Mouse (Mus musculus) embryonic facial prominence, embryonic 15.5 days (tissue): ENCODE results near the gene Ddx60. TPM values are rescaled to one million over a fixed set of nuclear protein-coding genes. Genes with fewer than 3 reads are reported as not detected.

Experiments
- ATAC-seq: fragments of 200-750 bp; cut with Nextera tagmentation; 2 replicates; pipeline ENCODE4 v1.8.0; 2017; ENCODE audit warnings: low read depth, moderate TSS enrichment; ENCODE audit not compliant: insufficient number of reproducible peaks, low FRiP score, low TSS enrichment
- H3K27ac ChIP-seq: fragments of 300-500 bp; sonication (generic); replicated peaks from 2 replicates; pipeline ENCODE4 v1.5.1; 2015; ENCODE audit warnings: mild to moderate bottlenecking, inconsistent platforms
- H3K27me3 ChIP-seq: fragments of 300-500 bp; sonication (generic); 2 replicates; pipeline ENCODE4 v1.6.1; 2015; ENCODE audit warnings: inconsistent platforms
- H3K36me3 ChIP-seq: fragments of 300-500 bp; sonication (generic); 2 replicates; pipeline ENCODE4 v1.6.1; 2015; ENCODE audit warnings: mild to moderate bottlenecking, inconsistent platforms
- H3K4me1 ChIP-seq: fragments of 300-500 bp; sonication (generic); 2 replicates; pipeline ENCODE4 v1.6.1; 2015; ENCODE audit warnings: inconsistent platforms
- H3K4me2 ChIP-seq: fragments of 300-500 bp; sonication (generic); replicated peaks from 2 replicates; pipeline ENCODE4 v1.6.1; 2015; ENCODE audit warnings: mild to moderate bottlenecking, inconsistent platforms
- H3K4me3 ChIP-seq: fragments of 300-500 bp; sonication (generic); replicated peaks from 2 replicates; pipeline ENCODE4 v1.5.1; 2015; ENCODE audit warnings: mild to moderate bottlenecking, inconsistent platforms
- H3K9ac ChIP-seq: fragments of 300-500 bp; sonication (generic); 2 replicates; pipeline ENCODE4 v1.6.1; 2015; ENCODE audit warnings: inconsistent platforms
- H3K9me3 ChIP-seq: fragments of 300-500 bp; sonication (generic); replicated peaks from 2 replicates; pipeline ENCODE4 v1.6.1; 2016; ENCODE audit warnings: inconsistent platforms
- WGBS: fragments of 180-500 bp; shearing (Covaris S2); methylation state at CpG from one replicate; pipeline ENCODE4 v1.1.7; 2015; 5-methylcytosine and 5-hydroxymethylcytosine counted together
- polyA plus RNA-seq: library from polyadenylated mRNA; unstranded; fragments of >200 nt; fragmentation: Nextera tagmentation; extraction: Ambion mirVana; gene quantifications from 2 replicates; pipeline ENCODE4 v1.2.1, GENCODE M21; 2015

The Ddx60 gene
- polyA plus RNA-seq, 1 experiment from 2014 or later, result 1.6 TPM

- Histone ChIP-seq H3K4me1 (no peaks in the 10 kb centered on the region), H3K27ac (no peak overlapping the region), H3K36me3 (no peaks in the 10 kb centered on the region), H3K9me3 (no peaks in the 10 kb centered on the region), H3K4me3 (no peak overlapping the region), H3K27me3 (no peaks in the 10 kb centered on the region), H3K9ac (no peak overlapping the region), H3K4me2 (no peak overlapping the region)
- no peak for ATAC-seq
- WGBS, result 53% methylated on average over 1 of the region's 1 CpGs
Measured at GRCm38 (mm10) chr8:61992796-61993195, 64.9 kb downstream of the Ddx60 start.

GRCm38 (mm10) chr8:61997125-61997524, 69.2 kb downstream of the Ddx60 start:
- Histone ChIP-seq H3K4me3 (no peak overlapping the region), H3K36me3 (no peaks in the 10 kb centered on the region), H3K9me3 (no peaks in the 10 kb centered on the region), H3K27me3 (no peaks in the 10 kb centered on the region), H3K27ac (no peak overlapping the region), H3K9ac (no peak overlapping the region), H3K4me2 (no peak overlapping the region), H3K4me1 (no peaks in the 10 kb centered on the region)
- 63% methylated on average over 2 of the region's 2 CpGs for WGBS
- no peak for ATAC-seq

DNA sequence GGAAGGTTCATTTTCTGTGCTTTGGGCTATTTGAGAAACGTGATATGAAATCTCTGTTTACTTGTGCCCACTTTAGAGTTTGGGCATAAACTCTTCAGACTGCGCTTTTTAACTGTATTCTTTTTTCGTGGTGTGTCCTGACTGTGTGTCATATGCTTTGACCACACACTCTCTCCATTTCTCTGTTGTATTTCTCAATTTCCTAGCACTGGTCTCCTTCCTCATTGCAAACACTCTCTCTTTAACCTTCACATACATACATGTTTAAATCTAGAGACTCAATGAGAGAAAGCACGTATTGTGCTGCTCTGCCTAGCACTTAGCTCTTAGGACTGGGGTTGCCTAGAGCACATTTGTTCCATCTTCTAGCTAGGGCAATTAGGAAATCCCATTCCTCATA, 86.3 kb downstream of the Ddx60 start:
- no peak overlapping the region for H3K4me2 ChIP-seq
- no peak overlapping the region for H3K4me3 ChIP-seq
- no peak overlapping the region for H3K9ac ChIP-seq
- no peak overlapping the region for H3K27ac ChIP-seq
- no peaks in the 10 kb centered on the region for H3K4me1 ChIP-seq
- WGBS, result 86% methylated on average over 4 of the region's 4 CpGs
- H3K36me3 ChIP-seq, result no peaks in the 10 kb centered on the region
- H3K9me3 ChIP-seq, result no peaks in the 10 kb centered on the region
- no peak for ATAC-seq
- H3K27me3 ChIP-seq, result no peaks in the 10 kb centered on the region

DNA sequence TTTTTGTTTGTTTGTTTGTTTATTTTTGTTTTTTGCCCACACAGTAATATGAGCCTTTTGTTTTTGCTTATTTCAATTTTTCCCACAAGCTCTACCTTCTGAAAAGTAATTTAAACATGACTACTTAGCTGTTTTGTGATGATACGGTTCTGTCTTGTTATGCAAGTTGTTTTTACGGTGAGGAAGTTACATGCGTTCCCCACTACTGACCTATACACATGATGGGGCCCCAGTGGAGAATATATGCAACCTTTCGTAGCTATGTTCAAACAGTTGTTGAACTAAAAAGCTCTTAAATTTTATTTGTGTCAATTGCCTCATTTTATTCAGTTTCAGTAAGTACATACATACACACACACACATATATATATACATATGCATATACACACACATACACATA, 86.7 kb downstream of the Ddx60 start:
- no peak overlapping the region for H3K4me2 ChIP-seq

GRCm38 (mm10) chr8:62034351-62034750, 106.5 kb downstream of the Ddx60 start:
- Histone ChIP-seq H3K4me2 (no peak overlapping the region), H3K9ac (no peak overlapping the region), H3K27ac (no peak overlapping the region), H3K27me3 (no peaks in the 10 kb centered on the region), H3K36me3 (no peaks in the 10 kb centered on the region), H3K4me3 (no peak overlapping the region), H3K9me3 (no peaks in the 10 kb centered on the region), H3K4me1 (no peaks in the 10 kb centered on the region)
- no peak for ATAC-seq
- 69% methylated on average over 3 of the region's 3 CpGs for WGBS

More for the DNA sequence above, 86.7 kb downstream of the Ddx60 start:
- WGBS, result 86% methylated on average over 4 of the region's 4 CpGs
- no peak for ATAC-seq
- Histone ChIP-seq H3K4me3 (no peak overlapping the region), H3K27me3 (no peaks in the 10 kb centered on the region), H3K27ac (no peak overlapping the region), H3K4me1 (no peaks in the 10 kb centered on the region), H3K9ac (no peak overlapping the region), H3K36me3 (no peaks in the 10 kb centered on the region), H3K9me3 (no peaks in the 10 kb centered on the region)

DNA sequence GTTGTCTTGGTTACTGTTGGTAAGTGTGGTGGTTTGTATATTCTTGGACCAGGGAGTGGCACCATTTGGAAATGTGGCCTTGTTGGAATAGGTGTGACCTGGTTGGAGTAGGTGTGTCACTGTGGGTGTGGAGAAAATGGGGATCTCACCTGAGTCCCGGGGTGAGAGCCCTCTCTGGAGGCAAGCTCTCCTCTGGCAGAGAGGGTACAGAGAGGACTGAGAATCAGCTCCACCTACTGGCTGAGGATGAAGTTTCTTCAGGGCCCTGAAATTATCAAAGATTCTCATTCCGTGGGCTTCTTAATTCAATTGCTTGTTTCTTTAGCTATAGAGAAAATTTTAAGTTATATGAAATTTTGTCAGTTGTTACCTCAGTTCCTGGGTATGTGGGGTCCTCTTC, 118.9 kb downstream of the Ddx60 start:
- no peaks in the 10 kb centered on the region for H3K27me3 ChIP-seq
- ATAC-seq, result no peak
- H3K27ac ChIP-seq, result no peak overlapping the region
- no peaks in the 10 kb centered on the region for H3K4me1 ChIP-seq
- H3K9ac ChIP-seq, result no peak overlapping the region
- 26% methylated on average over 2 of the region's 2 CpGs for WGBS
- H3K9me3 ChIP-seq, result no peaks in the 10 kb centered on the region
- no peaks in the 10 kb centered on the region for H3K36me3 ChIP-seq
- H3K4me2 ChIP-seq, result no peak overlapping the region
- H3K4me3 ChIP-seq, result no peak overlapping the region

DNA sequence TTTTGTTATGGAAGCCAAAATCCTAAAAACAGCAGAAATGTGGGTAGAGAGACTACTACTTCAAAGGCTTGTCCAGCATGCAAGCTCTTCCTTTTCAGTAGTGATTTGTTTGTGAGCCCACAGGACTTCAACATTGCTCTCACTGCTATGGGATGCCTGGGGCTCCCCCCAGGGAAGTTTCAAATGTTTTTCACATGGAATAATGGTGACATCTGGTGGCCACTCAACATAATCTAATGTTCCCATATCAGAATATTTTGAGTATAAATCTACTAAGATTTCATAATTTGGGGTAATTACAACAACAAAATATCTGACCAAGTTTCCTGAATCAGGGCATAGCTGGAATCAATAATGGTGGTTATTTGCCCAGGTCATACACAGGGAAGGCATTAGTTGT, 132.5 kb downstream of the Ddx60 start:
- Histone ChIP-seq H3K4me2 (no peak overlapping the region), H3K36me3 (no peaks in the 10 kb centered on the region), H3K27me3 (no peaks in the 10 kb centered on the region), H3K4me1 (no peaks in the 10 kb centered on the region), H3K27ac (no peak overlapping the region), H3K9me3 (no peaks in the 10 kb centered on the region), H3K4me3 (no peak overlapping the region), H3K9ac (no peak overlapping the region)
- no peak for ATAC-seq

DNA sequence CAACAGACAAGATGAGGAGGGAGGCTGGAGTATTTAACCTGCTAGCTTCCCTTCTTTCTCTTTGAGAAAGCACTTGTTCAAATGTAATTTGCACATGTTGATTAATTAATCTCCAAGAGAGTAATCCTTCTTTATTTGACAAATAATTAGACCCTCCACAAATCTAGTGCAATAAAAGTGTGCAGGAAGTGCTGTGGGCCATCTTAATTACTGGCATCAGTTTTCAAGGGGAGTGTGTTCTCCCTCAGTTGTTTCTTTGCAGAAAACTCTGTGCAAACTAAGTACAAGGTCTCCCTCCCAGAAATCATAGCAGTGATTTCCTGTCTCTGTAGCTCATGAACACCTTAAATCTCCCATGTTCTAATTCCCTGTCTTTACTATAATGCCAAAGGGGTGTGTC, 140.4 kb downstream of the Ddx60 start:
- no peaks in the 10 kb centered on the region for H3K36me3 ChIP-seq
- no peak overlapping the region for H3K9ac ChIP-seq
- H3K4me1 ChIP-seq, result no peaks in the 10 kb centered on the region
- no peak overlapping the region for H3K27ac ChIP-seq
- no peaks in the 10 kb centered on the region for H3K27me3 ChIP-seq
- ATAC-seq, result no peak
- H3K4me2 ChIP-seq, result no peak overlapping the region
- H3K4me3 ChIP-seq, result no peak overlapping the region
- no peaks in the 10 kb centered on the region for H3K9me3 ChIP-seq

DNA sequence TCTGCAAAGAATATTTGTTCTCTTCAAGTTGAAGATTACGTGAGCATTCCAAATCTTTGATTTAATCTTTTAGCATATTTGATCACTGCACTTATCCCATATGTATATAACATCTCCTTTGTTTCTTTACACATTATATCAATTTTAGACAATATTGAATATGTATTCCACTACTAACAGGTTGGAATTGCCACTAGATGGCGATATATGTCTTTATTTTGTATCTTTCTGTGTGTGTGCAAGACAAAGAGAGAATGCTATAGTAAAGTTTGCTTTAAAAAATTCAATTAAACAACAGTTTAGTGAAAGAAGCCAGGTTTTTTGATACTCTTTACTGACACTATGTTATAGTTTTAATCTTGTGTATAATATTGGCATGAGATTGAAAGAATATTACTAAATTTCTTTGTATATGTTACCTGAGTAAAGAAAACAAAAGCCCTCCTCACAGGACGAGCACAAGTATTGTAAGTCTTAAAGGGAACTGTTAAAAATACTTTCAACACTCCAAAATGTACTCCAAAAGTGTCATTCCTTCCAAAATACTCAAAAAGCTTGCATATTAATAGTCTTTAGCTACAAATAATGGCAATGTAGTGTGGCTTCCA, 152.4 kb downstream of the Ddx60 start:
- no peak for ATAC-seq
- 46% methylated on average over 3 of the region's 3 CpGs for WGBS

DNA sequence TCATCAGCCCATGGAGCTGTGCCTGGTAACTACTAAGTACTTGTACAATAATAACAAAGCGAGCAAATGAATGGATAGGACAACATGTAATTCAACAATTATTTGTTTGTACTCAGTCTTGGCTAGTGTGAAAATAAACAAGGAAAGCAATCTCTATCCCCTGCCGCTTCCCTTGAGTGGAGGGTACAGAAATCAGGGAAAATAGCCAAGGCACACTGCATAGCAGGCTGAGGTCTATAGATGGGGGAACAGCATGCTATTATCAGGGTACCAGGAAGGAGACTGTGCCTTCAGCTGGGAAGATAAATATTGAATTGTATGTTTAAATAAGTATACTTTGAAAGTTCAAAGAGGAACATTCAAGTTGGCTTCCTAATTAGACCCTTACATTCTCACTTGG, 153.9 kb downstream of the Ddx60 start:
- H3K4me3 ChIP-seq, result no peak overlapping the region

More for the DNA sequence above, 152.4 kb downstream of the Ddx60 start:
- Histone ChIP-seq H3K27ac (no peak overlapping the region), H3K4me2 (no peak overlapping the region), H3K9ac (no peak overlapping the region), H3K9me3 (no peaks in the 10 kb centered on the region), H3K4me1 (no peaks in the 10 kb centered on the region), H3K4me3 (no peak overlapping the region), H3K27me3 (no peaks in the 10 kb centered on the region), H3K36me3 (no peaks in the 10 kb centered on the region)

More for the DNA sequence above, 153.9 kb downstream of the Ddx60 start:
- no peaks in the 10 kb centered on the region for H3K27me3 ChIP-seq
- no peaks in the 10 kb centered on the region for H3K4me1 ChIP-seq
- no peak overlapping the region for H3K4me2 ChIP-seq
- H3K27ac ChIP-seq, result no peak overlapping the region
- H3K36me3 ChIP-seq, result no peaks in the 10 kb centered on the region
- WGBS, result 83% methylated on average over 2 of the region's 2 CpGs
- no peak overlapping the region for H3K9ac ChIP-seq
- no peak for ATAC-seq
- no peaks in the 10 kb centered on the region for H3K9me3 ChIP-seq
